Mouse (Mus musculus) limb, embryonic 14.5 days (tissue): ENCODE measurements around the gene Spout1. TPM values are rescaled to one million over a fixed set of nuclear protein-coding genes. Genes with fewer than 3 reads are reported as not detected.
A peak's percentile ranks its signal among the peaks of the same experiment; 100 is the strongest.
"Not testable (repeated sequence)": the region's sequence is repeated elsewhere in the genome, so short reads cannot be mapped to it uniquely, and the experiment has no call there.

ENCODE experiments used
- ATAC-seq: fragments of 200-750 bp; cut with Nextera tagmentation; 2 replicates; pipeline ENCODE4 v1.8.0; 2017; ENCODE audit warnings: low read depth, moderate number of reproducible peaks, moderate TSS enrichment; ENCODE audit not compliant: low FRiP score
- DNase-seq: peaks from one replicate; pipeline ENCODE4 v3.0.0-alpha.2; 2015; ENCODE audit warnings: low spot score
- H3K27ac ChIP-seq: fragments of 300-500 bp; sonication (generic); replicated peaks from 2 replicates; pipeline ENCODE4 v1.5.1; 2014; ENCODE audit warnings: low read depth, mild to moderate bottlenecking, low read length, moderate library complexity, mixed read lengths
- H3K27me3 ChIP-seq: fragments of 300-500 bp; sonication (generic); 2 replicates; pipeline ENCODE4 v1.6.1; 2014; ENCODE audit warnings: low read length, mixed read lengths; ENCODE audit not compliant: control insufficient read depth, insufficient read depth
- H3K36me3 ChIP-seq: fragments of 300-500 bp; sonication (generic); 2 replicates; pipeline ENCODE4 v1.6.1; 2014; ENCODE audit warnings: mild to moderate bottlenecking, low read length, moderate library complexity, mixed read lengths; ENCODE audit not compliant: control insufficient read depth, insufficient read depth
- H3K4me1 ChIP-seq: fragments of 300-500 bp; sonication (generic); 2 replicates; pipeline ENCODE4 v1.6.1; 2014; ENCODE audit warnings: antibody characterized with exemption, low read length, mixed read lengths; ENCODE audit not compliant: control insufficient read depth, insufficient read depth
- H3K4me2 ChIP-seq: fragments of 300-500 bp; sonication (generic); replicated peaks from 2 replicates; pipeline ENCODE4 v1.6.1; 2014; ENCODE audit warnings: low read depth, mild to moderate bottlenecking, low read length, moderate library complexity; ENCODE audit not compliant: severe bottlenecking
- H3K4me3 ChIP-seq: fragments of 300-500 bp; sonication (generic); replicated peaks from 2 replicates; pipeline ENCODE4 v1.5.1; 2014; ENCODE audit warnings: low read length
- H3K9ac ChIP-seq: fragments of 300-500 bp; sonication (generic); 2 replicates; pipeline ENCODE4 v1.6.1; 2014; ENCODE audit warnings: mild to moderate bottlenecking, low read depth, low read length, moderate library complexity; ENCODE audit not compliant: severe bottlenecking
- H3K9me3 ChIP-seq: fragments of 300-500 bp; sonication (generic); 2 replicates; pipeline ENCODE4 v1.6.1; 2016; ENCODE audit warnings: low read length; ENCODE audit not compliant: control insufficient read depth
- POLR2A ChIP-seq: fragments of 200-500 bp; IDR thresholded peaks from 2 replicates; pipeline ENCODE4 v1.8.0; 2012; ENCODE audit warnings: inconsistent platforms, mild to moderate bottlenecking, moderate library complexity, borderline replicate concordance; ENCODE audit not compliant: insufficient read depth, insufficient read length; ENCODE audit errors: extremely low read depth
- WGBS: fragments of 180-500 bp; shearing (Covaris S2); extraction: QIAGEN DNeasy Blood & Tissue Kit; methylation state at CpG from one replicate; pipeline ENCODE4 v1.1.7; 2014; 5-methylcytosine and 5-hydroxymethylcytosine counted together
- polyA plus RNA-seq, 2 experiments: library from polyadenylated mRNA; depleted of rRNA in 1 of 2; stranded (reverse) in 1 of 2; unstranded in 1 of 2; fragments of >200 nt; fragmentation: Nextera tagmentation in 1 of 2; extraction: Ambion mirVana in 1 of 2; gene quantifications; 2 replicates each; pipeline versions ENCODE4 v1.2.1 to v1.2.3; 2012 to 2014

The Spout1 gene
- polyA plus RNA-seq, 2 experiments: 69.1 to 75.6 TPM

DNA sequence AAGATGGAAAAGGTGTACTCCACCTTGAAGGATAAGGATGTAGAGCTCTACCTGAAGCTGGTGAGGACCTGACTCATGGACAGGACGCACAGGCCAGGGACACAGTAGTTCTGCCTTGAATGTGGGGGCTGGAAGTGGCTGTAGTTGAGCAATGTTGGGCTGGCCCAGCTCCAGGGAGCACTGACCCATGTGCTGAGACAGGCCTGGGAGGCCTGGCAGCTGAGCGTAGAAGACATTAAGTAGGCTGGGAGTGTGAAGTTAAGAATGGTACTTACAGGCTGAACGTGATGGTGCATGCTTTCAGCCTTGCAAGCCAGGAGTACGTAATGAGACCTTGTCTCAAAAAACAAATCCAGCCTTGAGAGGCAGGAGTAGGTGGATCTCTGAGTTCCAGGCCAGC lies 30.8 kb downstream of the Spout1 start:
- DNase-seq (no peak), ATAC-seq (no peak)
- Histone ChIP-seq H3K27me3 (no peaks in the 10 kb centered on the region), H3K9me3 (no peaks in the 10 kb centered on the region), H3K4me1 (no peaks in the 10 kb centered on the region), H3K4me2 (no peak overlapping the region), H3K36me3 (peaks cover 86% of the 10 kb centered on the region), H3K4me3 (no peak overlapping the region), H3K9ac (no peak overlapping the region), H3K27ac (no peak overlapping the region)
- WGBS: 96% methylated on average over 4 of the region's 4 CpGs
- TF ChIP-seq POLR2A: no peak

DNA sequence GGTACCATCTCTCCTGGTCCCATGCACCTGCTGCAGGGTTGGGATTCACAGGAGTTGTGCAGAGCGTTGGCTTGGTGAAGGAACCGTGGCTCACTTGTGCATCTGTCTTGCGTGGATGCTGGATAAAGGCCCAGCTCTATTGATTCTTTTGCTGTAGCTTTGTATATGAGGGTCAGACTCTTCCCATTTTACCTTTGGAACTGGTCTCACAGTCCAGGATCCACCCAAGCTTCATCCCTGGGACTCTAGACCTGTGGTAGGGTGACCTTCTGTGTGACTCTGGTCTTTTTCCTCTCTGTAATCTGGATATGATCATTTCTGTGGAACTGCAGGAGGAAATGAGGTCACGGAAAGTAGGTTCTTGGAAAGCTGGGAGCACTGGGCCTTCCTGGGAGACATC lies 33.8 kb downstream of the Spout1 start:
- Histone ChIP-seq H3K4me3 (no peak overlapping the region), H3K27me3 (no peaks in the 10 kb centered on the region), H3K9ac (no peak overlapping the region), H3K4me2 (no peak overlapping the region), H3K36me3 (peaks cover 91% of the 10 kb centered on the region), H3K9me3 (no peaks in the 10 kb centered on the region), H3K27ac (no peak overlapping the region), H3K4me1 (no peaks in the 10 kb centered on the region)
- WGBS: 96% methylated on average over 4 of the region's 4 CpGs
- DNase-seq: no peak
- ATAC-seq: no peak
- no peak for TF ChIP-seq POLR2A

DNA sequence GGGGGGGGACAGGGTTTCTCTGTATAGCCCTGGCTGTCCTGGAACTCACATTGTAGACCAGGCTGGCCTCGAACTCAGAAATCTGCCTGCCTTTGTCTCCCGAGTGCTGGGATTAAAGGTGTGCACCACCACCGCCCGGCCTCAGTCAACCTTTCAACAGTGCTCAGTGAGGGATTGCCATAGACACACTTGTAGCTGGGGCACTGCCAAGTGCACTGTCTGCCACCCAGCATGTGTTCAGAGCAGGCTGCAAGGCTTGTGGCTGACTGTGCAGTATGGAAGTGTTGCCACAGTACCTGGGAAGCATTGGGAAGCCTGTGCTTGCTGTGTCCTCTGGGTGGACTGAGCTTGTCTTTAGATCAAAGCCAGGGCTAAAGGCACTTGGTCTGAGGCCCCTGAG lies 38.2 kb downstream of the Spout1 start:
- not testable (repeated sequence) for H3K27ac ChIP-seq, DNase-seq, H3K4me1 ChIP-seq, H3K9ac ChIP-seq, ATAC-seq, H3K9me3 ChIP-seq, H3K27me3 ChIP-seq, H3K4me2 ChIP-seq, H3K4me3 ChIP-seq
- peaks cover 89% of the 10 kb centered on the region for H3K36me3 ChIP-seq
- WGBS: 93% methylated on average over 4 of the region's 4 CpGs

DNA sequence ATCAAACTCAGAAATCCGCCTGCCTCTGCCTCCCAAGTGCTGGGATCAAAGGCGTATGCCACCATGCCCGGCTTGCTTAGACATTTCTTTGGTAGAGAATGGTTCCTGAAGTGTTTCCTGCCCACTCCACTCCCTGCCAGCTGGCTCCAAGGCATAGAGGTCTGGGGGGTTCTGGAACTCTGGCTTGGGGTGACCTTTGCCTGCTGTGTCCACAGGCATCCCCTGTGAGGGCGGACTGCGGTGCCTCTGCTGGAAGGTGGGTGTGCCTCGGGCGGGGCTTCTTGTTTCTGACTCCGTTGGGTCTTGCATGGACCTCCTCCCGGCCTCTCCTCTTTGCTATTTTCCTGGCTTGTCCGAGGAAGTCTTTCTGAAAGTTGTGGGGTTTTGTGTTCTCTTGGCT lies 41.8 kb downstream of the Spout1 start:
- 95% methylated on average over 10 of the region's 10 CpGs for WGBS
- ATAC-seq: no peak
- peaks cover 54% of the 10 kb centered on the region for H3K36me3 ChIP-seq

DNA sequence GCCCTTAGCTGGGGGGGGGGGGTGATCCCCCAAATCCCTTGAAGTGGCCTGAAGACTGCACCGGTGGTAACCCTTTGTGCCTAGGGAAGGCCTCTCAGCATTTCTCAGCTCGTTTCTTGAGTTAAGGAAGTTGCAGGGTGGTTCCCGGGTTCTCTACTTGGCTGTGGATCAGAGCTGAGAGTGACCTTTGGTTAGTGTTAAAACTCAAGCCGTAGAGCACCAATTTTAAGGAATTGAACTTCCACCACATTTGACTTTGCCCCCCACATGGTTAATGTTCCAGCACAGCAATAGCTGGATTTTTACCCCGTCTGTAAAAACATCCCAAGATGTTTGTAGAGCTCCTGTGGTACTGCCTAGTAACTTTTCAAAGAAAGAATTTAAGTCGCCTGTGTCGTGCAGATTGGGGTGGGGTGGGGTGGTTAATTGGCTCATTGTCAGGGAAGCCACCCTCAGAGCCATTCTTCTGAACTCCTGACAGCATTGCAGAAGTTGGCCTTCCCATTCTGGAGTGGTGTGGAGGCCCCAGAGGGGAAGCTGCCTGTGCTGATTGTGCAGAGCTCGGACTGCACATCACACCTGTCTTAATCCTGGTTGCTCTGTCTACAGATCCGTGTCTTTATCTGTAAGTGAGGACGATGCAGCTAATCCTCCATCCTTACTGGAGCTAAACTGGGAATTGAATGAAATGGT lies 43.2 kb downstream of the Spout1 start:
- ATAC-seq: no peak
- whole genome bisulfite sequencing: 72% methylated on average over 10 of the region's 10 CpGs
- no peak overlapping the region for H3K27ac ChIP-seq

More for the DNA sequence above, 41.8 kb downstream of the Spout1 start:
- no peak for TF ChIP-seq POLR2A
- H3K9ac ChIP-seq: no peak overlapping the region
- H3K4me2 ChIP-seq: no peak overlapping the region
- H3K27ac ChIP-seq: no peak overlapping the region
- DNase-seq: no peak
- no peaks in the 10 kb centered on the region for H3K9me3 ChIP-seq
- H3K4me3 ChIP-seq: no peak overlapping the region
- peaks cover 21% of the 10 kb centered on the region for H3K4me1 ChIP-seq
- H3K27me3 ChIP-seq: no peaks in the 10 kb centered on the region

DNA sequence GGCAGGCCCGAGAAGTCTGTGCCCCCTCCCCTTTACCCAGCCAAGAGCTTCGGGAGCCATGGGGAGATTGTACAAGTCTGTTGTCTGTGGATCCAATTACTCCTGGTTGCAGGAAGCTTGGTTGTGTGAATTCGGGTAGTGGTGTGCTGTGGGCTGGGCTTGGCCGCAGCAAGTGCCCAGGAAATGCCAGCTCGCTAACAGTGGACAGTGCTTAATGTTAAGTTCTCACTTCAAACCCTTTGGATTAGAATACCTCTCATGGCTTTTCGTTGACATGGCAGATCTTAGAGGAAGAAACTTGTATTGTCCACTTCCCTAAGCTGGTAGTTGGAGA lies 43.9 kb downstream of the Spout1 start:
- Histone ChIP-seq H3K9ac (peak overlapping the region; percentile 77), H3K36me3 (peaks cover 35% of the 10 kb centered on the region), H3K4me3 (peak overlapping the region; percentile 87), H3K4me1 (peaks cover 21% of the 10 kb centered on the region), H3K27me3 (no peaks in the 10 kb centered on the region), H3K9me3 (no peaks in the 10 kb centered on the region), H3K4me2 (peak overlapping the region; percentile 96), H3K27ac (peak overlapping the region; percentile 71; the same call in 1 of the 2 replicates)
- ATAC-seq (no peak), DNase-seq (no peak)
- TF ChIP-seq POLR2A: no peak
- WGBS: 29% methylated on average over 6 of the region's 6 CpGs

More for the DNA sequence above, 43.2 kb downstream of the Spout1 start:
- DNase-seq: no peak
- Histone ChIP-seq H3K9me3 (no peaks in the 10 kb centered on the region), H3K4me2 (peak overlapping the region; percentile 96), H3K4me1 (peaks cover 21% of the 10 kb centered on the region), H3K4me3 (peak overlapping the region; percentile 87; the same call in 1 of the 2 replicates), H3K9ac (peak overlapping the region; percentile 77), H3K27me3 (no peaks in the 10 kb centered on the region), H3K36me3 (peaks cover 41% of the 10 kb centered on the region)
- TF ChIP-seq POLR2A: no peak
